Mouse (Mus musculus): ENCODE measurements around the gene Slc26a9. TPM values are rescaled to one million over a fixed set of nuclear protein-coding genes. Genes with fewer than 3 reads are reported as not detected.

Gene Slc26a9
- polyA plus RNA-seq, 1 experiment from 2014 or later: not detected

DNA sequence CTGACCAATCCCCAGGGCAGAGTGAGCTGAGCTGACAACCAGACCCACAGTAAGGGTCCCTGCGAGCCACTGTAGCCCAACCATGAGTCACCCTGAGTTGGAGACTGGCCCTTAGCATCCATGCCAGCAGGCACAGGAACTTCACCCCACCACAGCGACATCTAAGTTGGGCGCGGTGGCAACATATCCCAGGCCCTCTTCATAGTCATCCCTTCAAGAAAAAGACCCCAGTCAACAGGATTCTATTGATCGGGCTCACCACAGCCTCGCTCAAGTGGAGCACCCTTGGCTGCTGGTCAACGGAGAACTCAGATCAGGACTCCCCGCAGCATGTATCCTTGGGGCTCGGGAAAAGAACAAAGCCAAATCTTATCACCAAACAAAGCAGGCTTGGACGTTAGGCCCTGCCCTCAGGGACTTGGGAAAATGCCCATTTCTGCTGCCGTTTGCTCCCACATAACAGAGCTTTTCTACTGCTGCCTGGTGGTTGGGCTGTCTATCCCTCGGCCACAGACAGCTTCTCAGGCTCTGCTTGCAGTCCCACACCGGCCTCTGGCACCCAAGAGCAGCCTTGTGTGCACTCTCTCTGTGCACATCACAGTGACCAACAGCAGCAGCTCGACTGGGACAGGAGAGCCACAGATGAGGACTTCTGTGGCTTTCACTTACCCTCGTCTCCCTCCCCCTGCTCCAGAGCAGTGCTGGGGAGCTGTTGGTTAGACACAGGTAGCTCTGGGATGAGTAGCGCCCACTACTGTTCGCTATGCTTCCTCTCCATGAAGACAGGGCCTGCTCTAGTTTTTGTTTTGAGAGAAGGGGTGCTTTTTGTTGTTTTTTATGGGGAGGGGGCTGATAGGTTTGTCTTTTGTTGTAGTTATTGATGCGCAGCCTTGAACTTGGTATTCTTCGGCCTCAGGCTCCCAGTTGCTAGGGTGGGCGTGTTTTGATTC is 29.2 kb upstream of the Slc26a9 start:
- Histone ChIP-seq H3K4me2 (no peak overlapping the region), H3K4me1 (replicated peaks) (no peaks in the 10 kb centered on the region), H3K4me3 (replicated peaks) (no peak overlapping the region), H3K36me3 (replicated peaks) (no peaks in the 10 kb centered on the region), H3K27ac (replicated peaks) (no peak overlapping the region), H3K27me3 (no peaks in the 10 kb centered on the region), H3K9me3 (replicated peaks) (no peaks in the 10 kb centered on the region), H3K9ac (no peak overlapping the region)
- WGBS (ENCODE audit: insufficient replicate concordance): 60% methylated on average over 20 of the region's 20 CpGs
- ATAC-seq (ENCODE audit: insufficient read depth): no peak

GRCm38 (mm10) chr1:131718952-131719694 is 24.7 kb upstream of the Slc26a9 start:
- Histone ChIP-seq H3K27me3 (no peaks in the 10 kb centered on the region), H3K4me3 (replicated peaks) (no peak overlapping the region), H3K36me3 (replicated peaks) (no peaks in the 10 kb centered on the region), H3K4me2 (no peak overlapping the region), H3K4me1 (replicated peaks) (no peaks in the 10 kb centered on the region), H3K9me3 (replicated peaks) (no peaks in the 10 kb centered on the region), H3K9ac (no peak overlapping the region), H3K27ac (replicated peaks) (no peak overlapping the region)
- ATAC-seq (ENCODE audit: insufficient read depth): no peak
- WGBS (ENCODE audit: insufficient replicate concordance): 60% methylated on average over 16 of the region's 16 CpGs

DNA sequence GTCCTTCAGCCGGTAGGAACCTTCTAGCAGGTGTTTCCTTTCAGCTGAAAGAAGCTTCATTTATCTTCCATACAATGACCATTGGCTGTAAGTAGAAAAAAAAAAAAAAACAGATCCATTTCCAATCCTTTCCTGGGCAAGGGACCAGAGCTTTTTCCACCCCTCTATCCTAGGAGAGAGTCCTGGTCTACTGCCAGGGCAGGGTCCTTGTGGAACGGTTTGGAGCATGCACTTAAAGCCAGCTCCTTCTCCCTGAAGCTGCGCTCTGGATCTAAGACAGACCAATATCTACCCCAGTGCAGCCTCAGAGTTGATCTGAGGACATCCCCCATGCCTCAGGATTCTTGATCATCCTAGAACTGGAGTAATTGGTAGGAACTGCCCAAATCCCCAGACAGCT is 21.8 kb upstream of the Slc26a9 start:
- 56% methylated on average over 3 of the region's 3 CpGs for WGBS (ENCODE audit: insufficient replicate concordance)
- H3K4me1 ChIP-seq (replicated peaks): no peaks in the 10 kb centered on the region

DNA sequence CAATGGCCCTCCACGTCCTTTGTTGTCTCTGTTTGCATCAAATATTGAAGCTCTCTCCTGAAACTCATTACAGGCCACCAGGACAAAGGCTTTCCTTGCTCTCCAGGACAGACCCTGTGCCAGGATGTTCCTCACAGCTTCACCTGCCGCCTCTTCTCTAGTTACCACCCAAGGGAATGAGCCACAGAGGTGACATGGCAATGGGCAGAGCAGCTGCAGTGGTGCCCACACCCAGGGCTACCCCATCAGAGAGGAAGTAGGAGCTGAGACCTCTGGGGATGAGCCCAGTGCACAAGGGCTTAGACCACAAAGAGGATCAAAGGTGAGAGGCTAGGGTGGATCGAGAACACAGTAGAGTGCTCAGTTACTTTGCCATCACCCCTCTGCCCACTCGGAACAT is 20.3 kb upstream of the Slc26a9 start:
- Histone ChIP-seq H3K36me3 (replicated peaks) (no peaks in the 10 kb centered on the region), H3K4me2 (no peak overlapping the region), H3K9me3 (replicated peaks) (no peaks in the 10 kb centered on the region), H3K4me3 (replicated peaks) (no peak overlapping the region), H3K4me1 (replicated peaks) (no peaks in the 10 kb centered on the region), H3K9ac (no peak overlapping the region), H3K27me3 (no peaks in the 10 kb centered on the region), H3K27ac (replicated peaks) (no peak overlapping the region)
- ATAC-seq (ENCODE audit: insufficient read depth): no peak
- 54% methylated on average over 4 of the region's 4 CpGs for WGBS (ENCODE audit: insufficient replicate concordance)

More for the DNA sequence above, 21.8 kb upstream of the Slc26a9 start:
- Histone ChIP-seq H3K36me3 (replicated peaks) (no peaks in the 10 kb centered on the region), H3K9ac (no peak overlapping the region), H3K27me3 (no peaks in the 10 kb centered on the region), H3K4me2 (no peak overlapping the region), H3K4me3 (replicated peaks) (no peak overlapping the region), H3K27ac (replicated peaks) (no peak overlapping the region), H3K9me3 (replicated peaks) (no peaks in the 10 kb centered on the region)
- ATAC-seq (ENCODE audit: insufficient read depth): no peak

DNA sequence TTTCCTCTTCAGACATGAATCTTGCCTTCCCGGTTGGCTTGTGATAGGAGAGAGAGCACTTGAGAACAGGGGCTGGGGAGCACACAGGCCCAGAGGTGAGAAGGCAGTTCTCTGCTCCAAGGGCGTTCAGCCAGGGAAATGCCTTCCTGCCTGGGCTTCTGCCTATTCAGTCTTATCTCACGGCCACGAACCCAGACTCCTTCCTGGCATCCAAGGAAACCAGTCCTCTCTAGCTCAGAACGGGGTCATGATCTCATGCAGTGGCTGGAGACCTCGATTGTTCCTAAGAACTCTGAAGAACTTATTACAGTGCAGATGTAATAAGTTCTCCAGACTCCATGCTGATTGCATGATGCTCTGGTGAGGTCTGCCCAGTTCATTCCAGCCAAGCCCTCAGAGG is 17.2 kb upstream of the Slc26a9 start:
- 28% methylated on average over 6 of the region's 6 CpGs for WGBS (ENCODE audit: insufficient replicate concordance)
- ATAC-seq (ENCODE audit: insufficient read depth): no peak

GRCm38 (mm10) chr1:131730639-131731437 is 13.0 kb upstream of the Slc26a9 start:
- Histone ChIP-seq H3K36me3 (replicated peaks) (no peaks in the 10 kb centered on the region), H3K27me3 (no peaks in the 10 kb centered on the region), H3K4me2 (no peak overlapping the region), H3K9me3 (replicated peaks) (no peaks in the 10 kb centered on the region), H3K27ac (replicated peaks) (no peak overlapping the region), H3K4me3 (replicated peaks) (no peak overlapping the region), H3K4me1 (replicated peaks) (no peaks in the 10 kb centered on the region), H3K9ac (no peak overlapping the region)
- ATAC-seq (ENCODE audit: insufficient read depth): no peak
- 66% methylated on average over 12 of the region's 12 CpGs for WGBS (ENCODE audit: insufficient replicate concordance)

More for the DNA sequence above, 17.2 kb upstream of the Slc26a9 start:
- no peaks in the 10 kb centered on the region for H3K9me3 ChIP-seq (replicated peaks)
- H3K27me3 ChIP-seq: no peaks in the 10 kb centered on the region
- H3K36me3 ChIP-seq (replicated peaks): no peaks in the 10 kb centered on the region
- no peak overlapping the region for H3K4me3 ChIP-seq (replicated peaks)
- no peak overlapping the region for H3K4me2 ChIP-seq
- H3K27ac ChIP-seq (replicated peaks): no peak overlapping the region
- no peak overlapping the region for H3K9ac ChIP-seq
- H3K4me1 ChIP-seq (replicated peaks): no peaks in the 10 kb centered on the region

DNA sequence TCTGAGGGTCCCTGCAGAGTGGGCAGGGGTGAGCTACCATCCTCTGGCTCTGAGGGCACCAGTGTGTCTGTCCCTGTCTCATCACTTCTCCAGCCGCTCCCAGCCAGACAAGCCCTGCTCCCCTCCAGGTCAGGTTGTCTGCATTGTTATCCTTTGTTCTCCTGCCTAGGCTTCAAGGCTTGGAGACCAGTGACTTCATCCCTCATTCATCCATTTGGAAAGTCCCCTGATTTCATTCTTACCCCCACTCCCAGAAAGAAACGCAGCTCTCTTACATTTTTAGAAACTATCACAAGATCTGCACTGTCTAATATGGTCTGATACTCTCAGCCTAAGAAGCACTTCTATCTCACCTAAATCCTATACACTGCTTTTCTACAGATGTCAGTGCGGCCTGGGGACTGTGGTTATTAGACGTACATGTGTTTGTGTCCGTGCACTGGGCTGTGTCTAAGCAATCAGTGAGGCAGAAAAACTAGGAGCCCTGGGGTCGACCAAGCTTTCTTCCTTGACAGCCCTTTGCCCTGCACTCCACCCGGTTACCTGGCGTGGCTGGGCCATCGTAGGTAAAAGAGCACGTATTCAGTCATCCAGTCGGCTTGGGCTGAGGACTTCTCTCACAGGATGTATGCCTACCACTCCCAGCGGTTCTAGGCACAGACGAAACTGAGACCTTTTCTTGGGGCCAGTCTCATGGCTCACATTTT is 10.2 kb upstream of the Slc26a9 start:
- no peak overlapping the region for H3K4me3 ChIP-seq (replicated peaks)
- no peaks in the 10 kb centered on the region for H3K9me3 ChIP-seq (replicated peaks)
- H3K36me3 ChIP-seq (replicated peaks): no peaks in the 10 kb centered on the region
- H3K4me1 ChIP-seq (replicated peaks): peaks cover 5% of the 10 kb centered on the region; the same call in 1 of the 2 replicates
- no peak for ATAC-seq (ENCODE audit: insufficient read depth)
- WGBS (ENCODE audit: insufficient replicate concordance): 55% methylated on average over 13 of the region's 13 CpGs
- no peak overlapping the region for H3K27ac ChIP-seq (replicated peaks)
- peaks cover 11% of the 10 kb centered on the region; the same call in 1 of the 2 replicates for H3K27me3 ChIP-seq
- H3K9ac ChIP-seq: no peak overlapping the region
- no peak overlapping the region for H3K4me2 ChIP-seq

- 67% methylated on average over 6 of the region's 6 CpGs for WGBS (ENCODE audit: insufficient replicate concordance)
- Histone ChIP-seq H3K27me3 (peaks cover 11% of the 10 kb centered on the region; the same call in 1 of the 2 replicates), H3K9me3 (replicated peaks) (no peaks in the 10 kb centered on the region), H3K9ac (no peak overlapping the region), H3K36me3 (replicated peaks) (no peaks in the 10 kb centered on the region), H3K4me2 (no peak overlapping the region), H3K4me3 (replicated peaks) (no peak overlapping the region), H3K4me1 (replicated peaks) (peaks cover 5% of the 10 kb centered on the region; the same call in 1 of the 2 replicates), H3K27ac (replicated peaks) (no peak overlapping the region)
- no peak for ATAC-seq (ENCODE audit: insufficient read depth)
Measured at GRCm38 (mm10) chr1:131734657-131735273, 9.1 kb upstream of the Slc26a9 start.

GRCm38 (mm10) chr1:131736494-131736893 is 7.3 kb upstream of the Slc26a9 start:
- Histone ChIP-seq H3K9ac (no peak overlapping the region; the same call in 1 of the 2 replicates), H3K4me2 (no peak overlapping the region), H3K4me1 (replicated peaks) (peaks cover 5% of the 10 kb centered on the region; the same call in 1 of the 2 replicates), H3K4me3 (replicated peaks) (no peak overlapping the region), H3K9me3 (replicated peaks) (no peaks in the 10 kb centered on the region), H3K27ac (replicated peaks) (no peak overlapping the region), H3K27me3 (peaks cover 11% of the 10 kb centered on the region; the same call in 1 of the 2 replicates), H3K36me3 (replicated peaks) (no peaks in the 10 kb centered on the region)
- no peak for ATAC-seq (ENCODE audit: insufficient read depth)
- WGBS (ENCODE audit: insufficient replicate concordance): 11% methylated on average over 9 of the region's 9 CpGs

- Histone ChIP-seq H3K9ac (no peak overlapping the region), H3K27ac (replicated peaks) (no peak overlapping the region), H3K36me3 (replicated peaks) (no peaks in the 10 kb centered on the region), H3K27me3 (peaks cover 11% of the 10 kb centered on the region; the same call in 1 of the 2 replicates), H3K9me3 (replicated peaks) (no peaks in the 10 kb centered on the region), H3K4me2 (no peak overlapping the region), H3K4me3 (replicated peaks) (no peak overlapping the region), H3K4me1 (replicated peaks) (peaks cover 5% of the 10 kb centered on the region; the same call in 1 of the 2 replicates)
- WGBS (ENCODE audit: insufficient replicate concordance): 61% methylated on average over 5 of the region's 5 CpGs
- ATAC-seq (ENCODE audit: insufficient read depth): no peak
Measured at GRCm38 (mm10) chr1:131737269-131737668, 6.6 kb upstream of the Slc26a9 start.

All from liver, embryonic 15.5 days (tissue).